Mouse (Mus musculus): ENCODE results near the gene Nif3l1.

Nif3l1 gene

DNA sequence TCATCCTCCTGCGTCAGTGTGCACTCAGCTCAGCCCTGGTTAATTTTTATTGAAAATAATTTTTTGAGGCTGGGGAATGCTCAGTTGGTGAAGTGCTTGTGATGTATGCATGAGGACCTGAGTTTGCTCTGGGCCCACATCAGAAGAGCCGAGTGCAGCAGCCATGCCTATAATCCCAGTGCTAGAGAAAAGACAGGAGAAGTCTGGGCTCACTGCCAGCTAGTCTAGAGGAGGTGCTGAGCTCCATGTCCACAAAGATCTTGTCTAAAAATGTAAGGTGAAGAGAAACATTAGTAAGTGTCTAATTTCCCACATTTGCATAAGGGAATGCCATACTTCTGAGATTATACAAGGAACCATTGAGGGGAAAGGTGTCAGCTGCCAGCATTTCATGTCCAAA is 13.9 kb downstream of the Nif3l1 start:
- DNase-seq: no peak

DNA sequence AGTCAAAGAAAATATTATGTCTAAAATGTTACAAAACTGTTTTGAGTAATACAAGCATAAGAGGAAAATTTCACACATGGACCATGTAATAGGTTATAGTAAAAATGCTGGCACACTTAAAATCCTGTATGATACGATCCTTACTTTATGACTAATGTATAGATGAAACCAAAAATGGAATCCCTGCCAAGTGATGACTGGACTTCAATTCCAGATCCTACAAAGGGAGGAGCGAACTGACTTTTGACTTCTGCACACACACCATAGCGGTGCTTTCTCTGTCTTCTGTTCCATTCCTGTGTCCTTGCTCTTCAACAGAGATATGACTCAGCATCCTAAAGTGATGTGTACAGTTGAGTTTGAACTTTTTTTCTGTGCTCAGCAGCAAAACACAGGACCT is 15.6 kb downstream of the Nif3l1 start:
- no peak for DNase-seq

DNA sequence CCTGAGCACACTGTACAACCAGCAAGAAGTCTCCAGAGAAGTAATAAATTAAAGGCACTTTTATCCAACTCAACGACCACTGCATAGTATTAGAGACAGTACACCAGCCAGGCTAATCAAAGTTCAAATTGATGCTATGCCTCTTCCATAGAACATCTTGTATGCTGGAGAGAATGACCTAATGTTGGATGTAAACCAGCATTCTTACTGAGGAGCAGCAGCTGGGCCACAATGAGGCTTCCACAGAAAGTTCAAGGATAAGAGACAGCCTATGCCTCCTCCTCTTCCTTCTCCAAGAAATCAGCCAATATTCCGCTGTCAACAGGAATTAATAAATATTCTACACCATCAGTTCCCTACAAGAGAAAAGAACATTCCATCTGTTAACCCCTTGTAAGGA is 19.0 kb downstream of the Nif3l1 start:
- no peak for DNase-seq

DNA sequence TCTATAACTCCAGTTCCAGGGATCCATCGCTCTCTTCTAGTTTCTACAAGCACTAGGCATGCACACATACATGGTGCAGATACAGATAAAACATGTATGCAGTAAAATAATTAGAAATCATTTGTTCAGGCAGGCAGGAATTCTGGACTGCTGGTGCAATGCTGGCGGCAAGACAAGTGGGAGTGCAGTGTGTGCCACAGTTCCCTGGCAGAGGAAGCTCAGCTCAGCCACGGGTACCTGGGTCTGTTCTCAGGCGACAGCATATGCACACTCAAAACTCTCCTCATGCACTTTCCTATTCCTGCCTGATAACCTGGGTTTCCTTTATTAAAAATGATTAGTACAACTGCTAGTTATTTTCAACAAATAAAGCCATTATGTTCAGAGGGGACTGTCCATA is 20.1 kb downstream of the Nif3l1 start:
- DNase-seq: no peak

DNA sequence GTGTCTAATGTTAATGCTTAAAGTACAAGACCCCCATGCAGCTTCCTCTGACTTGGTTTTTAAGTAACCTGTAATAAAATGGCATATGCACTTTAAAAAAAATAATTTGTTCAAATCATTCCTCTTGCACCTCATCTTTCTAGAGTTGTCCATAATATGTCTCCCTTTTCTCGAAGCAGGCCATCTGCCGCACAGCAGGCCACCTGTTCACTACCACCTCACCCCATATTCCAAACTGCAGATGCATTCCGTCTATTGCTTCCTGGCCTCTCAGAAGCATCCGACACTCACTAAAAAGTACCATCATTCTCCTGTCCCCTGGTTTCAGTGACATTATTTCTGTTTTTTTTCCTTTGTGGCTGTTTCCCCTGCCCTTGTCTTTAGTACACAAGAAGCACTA is 20.6 kb downstream of the Nif3l1 start:
- DNase-seq: no peak

DNA sequence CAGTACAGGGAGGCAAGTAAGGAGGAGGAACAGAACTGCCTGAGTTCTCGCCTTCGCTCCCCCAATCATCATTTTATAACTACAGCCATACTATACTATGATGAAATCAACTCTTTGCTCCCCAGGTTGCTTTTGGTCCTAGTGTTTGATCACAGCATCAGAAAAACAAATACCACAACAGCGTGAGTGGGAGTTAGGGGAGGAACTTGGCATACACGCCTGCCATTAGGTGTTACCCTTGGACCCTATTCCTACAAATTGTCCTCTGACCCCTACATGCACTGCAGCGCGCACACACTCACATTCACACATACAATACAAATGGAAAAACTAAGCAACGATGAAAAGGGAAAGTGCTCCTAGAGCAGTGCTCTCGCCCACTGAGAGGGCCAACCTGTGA is 30.7 kb downstream of the Nif3l1 start:
- no peak for DNase-seq

DNA sequence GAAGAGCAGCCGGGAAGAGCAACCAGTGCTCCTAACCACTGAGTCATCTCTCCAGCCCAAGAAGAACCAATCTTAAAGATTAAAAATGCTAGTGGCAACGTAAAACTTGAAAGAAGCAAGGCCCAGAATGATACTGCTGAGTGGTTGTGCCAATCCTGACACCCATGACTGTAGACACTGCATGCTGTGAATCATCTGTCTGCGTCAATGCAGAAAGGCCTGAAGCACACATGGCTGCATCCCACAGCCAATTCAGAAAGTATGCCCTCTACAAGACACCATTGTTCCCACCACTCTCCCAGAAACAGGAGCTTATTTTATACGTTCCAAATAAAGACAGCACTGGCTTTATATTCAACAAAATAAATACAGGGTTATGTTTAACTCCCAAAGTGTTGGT is 37.7 kb downstream of the Nif3l1 start:
- DNase-seq: no peak

DNA sequence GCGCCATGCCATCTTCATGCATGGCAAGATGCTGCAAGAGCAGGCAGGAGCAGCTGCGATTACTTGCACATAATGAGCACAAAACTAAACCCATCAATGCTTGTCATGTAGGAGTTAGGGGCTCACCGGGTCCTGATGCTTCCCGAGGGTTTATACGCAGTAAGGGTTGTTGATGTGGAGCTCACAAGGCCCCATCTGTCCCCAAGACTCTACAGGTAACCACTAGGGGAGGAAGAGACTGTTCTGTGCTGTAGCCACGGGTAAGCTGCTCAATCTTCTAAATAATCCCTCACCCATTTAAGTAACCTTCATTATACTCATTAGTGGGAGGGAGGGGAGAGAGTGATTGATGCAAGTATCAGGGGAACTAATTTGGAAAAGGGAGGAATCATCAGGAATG is 50.7 kb downstream of the Nif3l1 start:
- no peak for DNase-seq

DNA sequence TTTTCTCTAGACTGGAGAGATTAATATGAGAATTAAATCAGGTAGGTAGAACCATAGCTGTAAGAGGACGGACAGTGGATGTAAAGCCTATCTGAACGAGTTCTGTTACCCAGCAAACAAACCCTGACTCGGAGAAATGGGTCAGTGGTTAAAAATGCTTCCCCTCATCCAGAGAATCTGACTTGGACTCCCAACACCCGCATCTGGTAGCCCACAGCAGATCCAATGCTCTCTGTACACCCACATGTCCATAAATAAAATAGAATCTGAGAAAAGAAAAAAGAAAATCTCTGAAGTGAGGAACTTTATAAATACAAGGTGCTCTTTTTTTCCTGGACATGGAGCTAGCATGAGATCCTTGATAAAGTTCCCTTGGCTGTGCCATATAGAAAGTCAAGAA is 52.7 kb downstream of the Nif3l1 start:
- no peak for DNase-seq

DNA sequence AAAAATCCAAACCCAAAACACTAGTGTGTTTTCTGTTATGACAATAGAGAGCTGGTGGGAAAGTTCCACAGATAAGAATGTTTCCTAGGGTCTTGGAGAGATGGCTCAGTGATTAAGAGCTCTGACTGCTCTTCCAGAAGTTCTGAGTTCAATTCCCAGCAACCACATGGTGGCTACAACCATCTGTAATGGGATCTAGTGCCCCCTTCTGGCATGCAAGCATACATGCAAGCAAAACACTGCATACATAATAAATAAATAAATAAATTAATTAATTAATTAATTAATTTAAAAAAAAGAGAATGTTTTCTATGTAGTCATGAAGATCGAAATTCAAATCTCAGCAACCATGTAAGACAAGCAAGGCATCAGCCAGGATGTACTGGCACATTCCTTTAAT is 53.8 kb downstream of the Nif3l1 start:
- DNase-seq: no peak

DNA sequence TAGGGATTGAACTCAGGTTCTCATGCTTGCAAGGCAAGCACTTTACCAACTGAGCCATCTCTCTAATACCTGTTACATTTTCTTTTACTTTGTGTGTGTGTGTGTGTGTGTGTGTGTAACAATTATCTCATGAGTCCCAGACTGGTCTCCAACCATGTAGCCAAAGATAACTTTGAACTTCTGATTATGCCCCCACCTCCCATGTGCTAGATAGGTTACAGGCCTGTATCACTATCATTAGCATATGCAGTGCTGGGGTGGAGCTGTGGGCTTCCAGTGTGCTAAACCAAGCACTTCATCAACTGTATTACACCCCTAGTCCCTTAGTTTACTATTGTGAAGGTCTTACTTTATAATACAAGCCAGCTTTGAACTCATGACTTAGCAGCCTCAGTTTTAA is 58.2 kb downstream of the Nif3l1 start:
- DNase-seq: no peak

DNA sequence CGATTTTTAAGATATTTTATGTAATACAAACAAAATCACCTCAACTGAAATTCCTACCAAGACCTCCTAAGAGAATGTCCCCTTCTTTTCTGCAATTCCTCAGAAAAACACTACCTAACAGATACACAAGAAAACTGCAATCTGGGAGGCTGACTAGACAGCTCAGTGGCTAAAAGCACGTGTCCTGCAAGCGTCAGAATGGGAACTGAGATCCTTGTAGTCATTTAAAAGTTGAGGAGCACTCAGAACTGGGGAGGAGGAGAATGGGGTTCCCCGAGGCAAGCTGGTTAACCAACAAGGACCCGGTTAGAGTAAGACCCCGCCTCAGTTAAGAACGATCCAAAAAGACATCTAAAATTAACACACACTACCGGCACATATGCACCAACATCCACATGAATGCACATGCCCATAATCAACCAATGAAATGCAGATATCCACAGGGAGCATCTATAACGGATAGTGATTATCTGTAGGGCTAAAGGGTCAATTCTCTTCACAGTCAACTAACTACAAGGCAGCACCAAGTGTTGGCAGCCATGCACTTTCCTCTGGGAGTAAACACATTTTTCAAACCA is 58.9 kb downstream of the Nif3l1 start:
- peak; percentile 3 for DNase-seq

DNA sequence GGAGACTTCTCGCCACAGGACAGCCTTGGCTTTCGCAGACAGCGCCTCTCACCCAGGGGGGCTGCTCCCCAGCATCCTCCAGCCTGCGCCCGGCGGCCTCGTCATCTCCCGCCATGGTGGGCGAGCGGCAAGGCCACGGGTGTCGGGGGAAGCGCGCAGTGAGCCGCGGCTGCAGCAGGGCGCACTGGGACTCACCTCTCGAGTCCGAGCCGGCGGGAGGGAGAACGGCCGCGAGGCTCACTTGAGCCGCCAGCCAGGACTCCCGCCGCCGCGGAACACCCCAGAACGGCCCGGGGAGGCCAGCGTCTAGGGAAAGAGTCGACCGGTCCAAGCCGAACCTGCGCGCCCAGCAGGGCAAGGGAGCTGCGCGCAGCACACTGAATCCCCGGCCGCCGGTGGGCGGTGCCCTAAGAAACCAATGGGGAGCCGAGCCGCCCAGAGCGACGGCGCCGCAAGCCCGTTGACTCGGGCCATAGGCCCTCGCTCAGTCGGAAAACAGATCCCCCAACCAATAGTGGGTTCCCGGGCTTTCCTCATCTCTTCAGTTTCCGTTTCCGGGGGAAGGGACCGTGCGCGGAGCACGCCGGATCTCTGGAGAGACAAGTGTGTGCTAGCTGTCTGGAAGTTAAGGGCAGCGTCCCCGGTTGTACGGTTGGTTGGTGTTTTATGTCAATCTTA is 59.8 kb downstream of the Nif3l1 start, which contains the start of gene Orc2:
Gene Orc2 (minus strand): TSS at position 533 of the 678 bp plus-strand sequence.
- DNase-seq: peak; percentile 97

DNA sequence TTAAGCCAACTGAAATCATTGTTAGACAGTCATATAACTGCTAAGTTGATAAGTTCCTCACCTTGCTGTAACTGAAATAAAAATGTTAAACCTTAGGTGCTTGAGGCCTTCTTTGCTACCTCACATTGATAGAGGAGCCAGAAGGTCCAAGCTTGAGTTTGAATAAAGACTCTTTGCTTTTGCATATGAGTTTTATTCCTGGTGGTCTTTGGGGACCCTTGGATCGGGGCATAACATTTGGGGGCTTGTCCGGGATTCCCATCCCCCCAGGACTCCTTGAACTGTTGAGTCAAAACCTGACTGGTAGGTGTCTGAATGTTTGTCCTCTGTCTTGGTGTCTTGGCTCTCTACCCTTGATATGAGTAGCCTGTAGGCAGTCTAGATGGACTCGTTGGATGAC is 62.3 kb downstream of the Nif3l1 start:
- DNase-seq: no peak

Data from embryo, embryonic 11 days (tissue).